Mouse (Mus musculus) liver, adult 10 weeks (tissue): Measurements from ENCODE around the gene Dctn2. TPM values are rescaled to one million over a fixed set of nuclear protein-coding genes. Genes with fewer than 3 reads are reported as not detected.

Experiments
- polyA plus RNA-seq: library from polyadenylated mRNA; stranded (reverse); fragments of 350-450 nt; fragmentation: Illumina TruSeq; extraction: RNeasy Lipid Tissue Mini Kit (QIAGEN cat#74804); gene quantifications from one replicate; pipeline ENCODE4 v1.2.3, GENCODE M21; 2014; ENCODE audit warnings: low read depth, low replicate concordance

Dctn2 gene
- 20.1 TPM for polyA plus RNA-seq

DNA sequence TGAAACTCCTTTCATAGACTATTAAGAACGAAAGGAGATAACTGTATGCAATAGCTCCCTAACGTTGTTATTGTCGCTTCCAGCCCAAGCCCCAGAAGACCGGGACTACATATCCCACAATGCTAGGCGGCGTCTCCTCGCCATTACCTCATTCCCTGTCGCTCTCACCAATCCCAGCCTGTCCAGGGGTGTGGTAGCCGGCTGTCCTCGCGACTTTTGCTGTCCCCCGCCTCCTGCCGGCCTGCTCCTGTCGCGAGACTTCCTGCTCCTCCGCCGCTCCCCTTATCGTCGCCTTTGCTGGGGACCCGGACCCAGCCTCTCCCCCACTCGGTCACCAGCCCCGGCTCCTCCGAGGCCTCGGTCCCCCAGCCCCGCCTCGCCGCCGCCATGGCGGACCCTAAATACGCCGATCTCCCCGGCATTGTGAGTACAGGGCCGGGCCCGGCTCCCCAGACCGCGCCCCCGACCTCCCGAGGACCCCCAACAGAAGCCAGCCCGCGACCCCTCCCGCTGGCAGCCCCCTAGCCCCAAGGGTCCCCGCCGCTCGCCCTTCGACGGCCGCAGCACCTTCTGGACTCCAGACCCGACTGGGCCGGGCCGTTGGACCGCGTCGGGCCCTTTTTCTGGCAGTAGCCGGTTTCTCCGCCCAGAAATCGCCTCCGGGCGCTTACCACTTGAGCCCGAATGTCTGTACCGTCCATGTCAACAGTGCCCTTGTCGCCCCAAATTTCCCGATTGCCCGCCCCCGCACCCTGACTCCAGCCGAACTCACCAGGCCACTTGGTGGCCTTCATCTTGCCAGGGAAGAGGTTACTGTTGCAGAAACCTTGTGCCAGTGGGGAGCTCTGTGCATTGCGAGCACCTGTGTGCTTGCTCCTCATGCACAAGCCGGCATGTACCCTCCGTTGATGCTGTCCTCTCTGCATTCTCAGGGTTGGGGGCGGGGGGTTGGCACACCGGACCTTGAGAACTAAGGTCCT, at the start of gene Dctn2:
Gene Dctn2, plus strand, starts transcription at position 257 of the 980 bp plus-strand sequence.

DNA sequence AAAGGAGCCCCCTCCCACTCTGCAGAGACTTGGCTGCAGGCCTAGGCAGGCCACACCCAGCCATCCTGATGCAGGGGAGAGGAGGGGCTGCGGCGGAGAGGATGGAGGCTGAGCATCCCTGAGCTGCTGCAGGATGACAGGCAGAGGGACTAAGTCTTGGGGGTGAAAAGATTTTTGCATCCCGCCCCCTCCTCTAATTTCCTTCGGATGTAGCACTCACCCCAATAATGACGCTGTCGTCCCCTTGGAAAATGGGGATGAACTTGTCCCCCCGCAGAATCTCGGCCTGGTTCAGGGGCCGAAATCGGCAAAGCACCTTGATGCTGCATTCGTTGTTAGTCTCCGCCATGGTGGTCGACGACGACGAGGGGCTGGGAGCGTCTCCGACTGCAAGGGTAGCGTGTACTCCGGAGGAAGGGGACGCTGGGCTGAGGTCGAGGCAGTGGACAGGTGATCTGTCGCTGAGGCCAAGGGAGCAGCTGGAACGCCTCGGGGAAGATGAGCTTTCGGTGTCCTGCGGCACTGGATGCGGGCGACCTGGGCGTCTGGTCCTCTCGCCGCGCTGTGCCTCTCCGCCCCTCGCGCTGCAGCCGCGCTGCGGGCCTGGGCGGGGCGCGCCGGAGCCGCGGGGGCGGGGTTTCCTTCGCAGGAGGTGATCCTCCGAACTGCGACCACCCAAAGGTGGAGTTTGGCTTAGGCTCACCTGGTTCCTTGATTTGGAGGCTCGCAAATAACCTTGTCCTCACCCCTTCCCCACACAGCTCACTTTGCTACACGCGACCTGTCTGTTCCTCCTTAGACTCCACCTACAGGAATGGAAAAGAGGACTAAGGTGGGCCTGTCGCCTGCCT, 3.4 kb upstream of the Dctn2 start, which contains the start of gene Kif5a:
Gene Kif5a, minus strand, starts transcription at position 801 of the 851 bp plus-strand sequence.

DNA sequence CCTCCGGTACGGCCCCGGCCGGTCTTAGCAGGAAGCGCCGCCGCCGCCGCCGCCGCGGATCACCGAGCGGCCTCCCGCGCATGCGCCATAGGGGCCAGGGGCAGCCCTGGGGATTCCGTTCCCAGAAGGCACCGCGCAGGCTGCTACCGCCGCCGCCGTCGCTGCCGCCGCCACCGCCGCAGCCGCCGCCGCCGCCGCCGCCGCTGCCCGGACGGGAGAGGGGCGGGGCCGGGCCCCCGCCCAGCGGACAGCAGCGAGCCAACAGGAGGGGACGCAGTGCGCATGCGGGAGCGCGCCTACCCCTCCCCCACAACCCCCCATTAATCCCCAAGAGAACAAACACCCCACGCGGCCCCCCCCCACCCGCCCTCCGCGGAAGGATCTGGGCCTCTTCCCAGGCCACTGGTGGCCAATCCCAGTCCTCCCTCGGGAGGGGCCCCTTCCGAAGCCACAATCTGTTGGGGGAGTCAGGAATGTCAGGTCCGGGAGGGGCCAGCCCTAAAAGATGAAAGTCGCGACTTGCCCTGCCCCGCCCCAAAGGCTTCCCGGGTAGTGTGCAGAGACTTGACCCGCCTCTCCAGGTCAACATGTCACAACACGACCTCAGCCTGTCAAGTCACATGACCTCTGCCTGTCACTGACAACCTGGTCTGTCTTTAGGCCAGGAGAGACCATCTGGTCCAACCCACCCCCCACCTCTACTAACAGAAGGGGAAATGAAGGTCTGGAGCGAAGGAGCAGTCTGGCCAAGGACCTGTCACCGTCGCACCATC, 22.8 kb downstream of the Dctn2 start, which contains the start of gene Mbd6:
Gene Mbd6, minus strand, starts transcription at position 219 of the 773 bp plus-strand sequence.

DNA sequence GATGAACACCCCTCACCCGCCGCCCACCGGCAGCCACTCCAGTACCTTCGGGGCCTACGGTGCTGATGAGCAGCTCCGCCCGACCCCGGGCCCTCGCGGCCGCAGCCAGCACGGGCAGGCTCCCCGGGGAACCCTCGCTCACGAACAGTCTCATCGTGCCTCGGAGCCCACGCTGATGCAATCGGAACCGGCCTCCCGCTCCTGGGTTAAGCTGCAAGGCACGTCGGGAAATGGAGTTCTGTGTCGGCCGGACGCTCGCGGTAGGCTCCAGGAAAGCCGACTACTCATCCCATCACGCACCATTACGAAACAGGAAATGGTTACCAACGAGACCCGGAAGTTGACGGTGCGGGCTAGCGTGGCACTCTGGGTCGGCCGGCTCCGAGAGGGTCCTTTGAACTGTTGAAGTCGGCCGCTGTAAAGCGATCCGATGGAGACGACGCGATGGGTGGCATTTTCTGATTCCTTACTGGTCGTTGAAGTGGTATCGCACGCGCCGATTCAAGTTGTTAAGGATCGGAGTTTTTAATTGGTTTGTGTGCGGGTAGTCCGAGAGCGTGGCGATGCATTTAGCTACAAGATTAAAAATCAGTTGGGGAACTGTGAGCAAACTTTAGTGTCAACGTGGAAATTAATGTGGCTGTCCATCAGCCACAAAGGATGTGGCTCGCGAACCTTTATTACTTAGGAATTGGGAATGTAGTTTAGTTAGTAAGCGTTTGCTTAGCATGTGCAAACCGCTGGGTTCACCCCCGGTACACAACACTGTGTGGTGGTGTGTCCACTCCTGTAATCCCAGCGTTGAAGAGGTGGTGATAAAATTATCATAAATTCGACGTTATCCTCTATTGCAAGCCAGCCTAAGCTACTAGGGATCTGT, 45.5 kb downstream of the Dctn2 start, which contains the start of gene Mars:
Gene Mars, minus strand, starts transcription at position 311 of the 880 bp plus-strand sequence.

DNA sequence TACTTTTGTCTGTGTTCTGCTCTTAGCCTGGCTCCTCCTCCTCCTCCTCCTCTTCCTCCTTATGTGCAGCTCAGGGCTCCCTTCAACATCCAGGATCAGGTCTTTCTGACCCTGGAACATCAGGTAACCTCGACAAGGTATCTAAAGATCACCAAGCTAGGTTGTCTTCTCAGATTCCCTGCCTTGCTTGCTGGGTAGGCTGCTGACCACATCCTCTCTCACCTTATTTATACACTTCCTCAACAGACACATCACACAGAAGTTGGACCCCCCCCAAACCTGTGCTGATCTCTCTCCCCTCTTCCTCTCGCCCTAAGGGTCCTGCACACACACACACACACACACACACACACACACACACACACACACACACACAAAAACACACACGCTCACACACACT, 55.5 kb downstream of the Dctn2 start, which contains the start of gene Arhgap9:
Gene Arhgap9, plus strand, starts transcription at position 344 of the 400 bp plus-strand sequence.

Other genes with a start within 250 kb of the Dctn2 start
- gene Tsfm, start 235.5 kb upstream of the Dctn2 start, polyA plus RNA-seq, result 10.8 TPM
- 3.3 TPM for gene Mettl1, start 225.0 kb upstream of the Dctn2 start, polyA plus RNA-seq
- not detected for gene Eef1akmt3, start 224.9 kb upstream of the Dctn2 start, polyA plus RNA-seq
- gene Cyp27b1, start 218.1 kb upstream of the Dctn2 start, polyA plus RNA-seq, result not detected
- gene March9, start 206.2 kb upstream of the Dctn2 start, polyA plus RNA-seq, result not detected
- gene Cdk4, start 202.8 kb upstream of the Dctn2 start, polyA plus RNA-seq, result 18.1 TPM
- gene Tspan31, start 196.1 kb upstream of the Dctn2 start, polyA plus RNA-seq, result 166 TPM
- not detected for gene Agap2, start 191.1 kb upstream of the Dctn2 start, polyA plus RNA-seq
- gene Os9, start 145.2 kb upstream of the Dctn2 start, polyA plus RNA-seq, result 25.1 TPM
- gene B4galnt1, start 101.1 kb upstream of the Dctn2 start, polyA plus RNA-seq, result 5.3 TPM
- 1.7 TPM for gene Slc26a10, start 85.7 kb upstream of the Dctn2 start, polyA plus RNA-seq
- 1.2 TPM for gene Arhgef25, start 76.3 kb upstream of the Dctn2 start, polyA plus RNA-seq
- 0.64 TPM for gene Dtx3, start 70.6 kb upstream of the Dctn2 start, polyA plus RNA-seq
- 5.8 TPM for gene Pip4k2c, start 54.8 kb upstream of the Dctn2 start, polyA plus RNA-seq
- 0.13 TPM for gene Kif5a, start 3.0 kb upstream of the Dctn2 start, polyA plus RNA-seq
- gene Mbd6, start 22.6 kb downstream of the Dctn2 start, polyA plus RNA-seq, result 1.9 TPM
- gene Mars, start 45.4 kb downstream of the Dctn2 start, polyA plus RNA-seq, result 13.9 TPM
- gene Arhgap9, start 55.6 kb downstream of the Dctn2 start, polyA plus RNA-seq, result 0.29 TPM
- gene Gli1, start 75.6 kb downstream of the Dctn2 start, polyA plus RNA-seq, result not detected
- gene Inhbe, start 88.0 kb downstream of the Dctn2 start, polyA plus RNA-seq, result 8.0 TPM
- 29.8 TPM for gene Inhbc, start 104.1 kb downstream of the Dctn2 start, polyA plus RNA-seq
- gene R3hdm2, start 114.0 kb downstream of the Dctn2 start, polyA plus RNA-seq, result 121 TPM
- gene Stac3, start 235.3 kb downstream of the Dctn2 start, polyA plus RNA-seq, result not detected
- not detected for gene Ndufa4l2, start 248.6 kb downstream of the Dctn2 start, polyA plus RNA-seq